Mouse (Mus musculus): Measurements from ENCODE around the gene Pomgnt1. TPM values are rescaled to one million over a fixed set of nuclear protein-coding genes. Genes with fewer than 3 reads are reported as not detected.

The Pomgnt1 gene
- polyA plus RNA-seq (2014; fragmentation: Illumina TruSeq; extraction: RNeasy Lipid Tissue Mini Kit (QIAGEN cat#74804); ENCODE audit: low read depth, low replicate concordance) = 9.1 TPM

GRCm38 (mm10) chr4:116123602-116124519 lies at the start of gene Pomgnt1, which contains the start of gene Rad54l:
Gene Pomgnt1, plus strand, starts transcription at chr4:116123840.
Gene Rad54l, minus strand, starts transcription at chr4:116123690.

GRCm38 (mm10) chr4:116074861-116075620 lies 48.6 kb upstream of the Pomgnt1 start, which contains the start of the genes Uqcrh and Lrrc41:
Gene Uqcrh, minus strand, starts transcription at chr4:116075071.
Gene Lrrc41, plus strand, starts transcription at chr4:116075269.

GRCm38 (mm10) chr4:116151238-116151637 lies 27.6 kb downstream of the Pomgnt1 start, which contains the start of gene Lurap1:
Gene Lurap1, minus strand, starts transcription at chr4:116151338.

GRCm38 (mm10) chr4:116167404-116167803 lies 43.8 kb downstream of the Pomgnt1 start, which contains the start of gene Tspan1:
Gene Tspan1, minus strand, starts transcription at chr4:116167601.

GRCm38 (mm10) chr4:116173072-116173471 lies 49.4 kb downstream of the Pomgnt1 start, which contains the start of the genes 1700042G07Rik and Gm49337:
Gene 1700042G07Rik, plus strand, starts transcription at chr4:116173372.
Gene Gm49337, plus strand, starts transcription at chr4:116173384.

Other genes starting within 250 kb of the Pomgnt1 start
- gene Kncn, start 239.4 kb upstream of the Pomgnt1 start, polyA plus RNA-seq (2014; fragmentation: Illumina TruSeq; extraction: RNeasy Lipid Tissue Mini Kit (QIAGEN cat#74804); ENCODE audit: low read depth, low replicate concordance) = not detected
- not detected for gene 6430628N08Rik, start 233.2 kb upstream of the Pomgnt1 start, polyA plus RNA-seq (2014; fragmentation: Illumina TruSeq; extraction: RNeasy Lipid Tissue Mini Kit (QIAGEN cat#74804); ENCODE audit: low read depth, low replicate concordance)
- gene Dmbx1, start 183.9 kb upstream of the Pomgnt1 start, polyA plus RNA-seq (2014; fragmentation: Illumina TruSeq; extraction: RNeasy Lipid Tissue Mini Kit (QIAGEN cat#74804); ENCODE audit: low read depth, low replicate concordance) = not detected
- 6.9 TPM for gene Faah, start 105.9 kb upstream of the Pomgnt1 start, polyA plus RNA-seq (2014; fragmentation: Illumina TruSeq; extraction: RNeasy Lipid Tissue Mini Kit (QIAGEN cat#74804); ENCODE audit: low read depth, low replicate concordance)
- 13.9 TPM for gene Nsun4, start 70.0 kb upstream of the Pomgnt1 start, polyA plus RNA-seq (2014; fragmentation: Illumina TruSeq; extraction: RNeasy Lipid Tissue Mini Kit (QIAGEN cat#74804); ENCODE audit: low read depth, low replicate concordance)
- 464 TPM for gene Uqcrh, start 48.8 kb upstream of the Pomgnt1 start, polyA plus RNA-seq (2014; fragmentation: Illumina TruSeq; extraction: RNeasy Lipid Tissue Mini Kit (QIAGEN cat#74804); ENCODE audit: low read depth, low replicate concordance)
- gene Lrrc41, start 48.6 kb upstream of the Pomgnt1 start, polyA plus RNA-seq (2014; fragmentation: Illumina TruSeq; extraction: RNeasy Lipid Tissue Mini Kit (QIAGEN cat#74804); ENCODE audit: low read depth, low replicate concordance) = 5.3 TPM
- gene Rad54l, start 150 bp upstream of the Pomgnt1 start, polyA plus RNA-seq (2014; fragmentation: Illumina TruSeq; extraction: RNeasy Lipid Tissue Mini Kit (QIAGEN cat#74804); ENCODE audit: low read depth, low replicate concordance) = 0.36 TPM
- 7.9 TPM for gene Lurap1, start 27.5 kb downstream of the Pomgnt1 start, polyA plus RNA-seq (2014; fragmentation: Illumina TruSeq; extraction: RNeasy Lipid Tissue Mini Kit (QIAGEN cat#74804); ENCODE audit: low read depth, low replicate concordance)
- 75.4 TPM for gene Tspan1, start 43.8 kb downstream of the Pomgnt1 start, polyA plus RNA-seq (2014; fragmentation: Illumina TruSeq; extraction: RNeasy Lipid Tissue Mini Kit (QIAGEN cat#74804); ENCODE audit: low read depth, low replicate concordance)
- gene 1700042G07Rik, start 49.5 kb downstream of the Pomgnt1 start, polyA plus RNA-seq (2014; fragmentation: Illumina TruSeq; extraction: RNeasy Lipid Tissue Mini Kit (QIAGEN cat#74804); ENCODE audit: low read depth, low replicate concordance) = not detected
- not detected for gene Gm49337, start 49.5 kb downstream of the Pomgnt1 start, polyA plus RNA-seq (2014; fragmentation: Illumina TruSeq; extraction: RNeasy Lipid Tissue Mini Kit (QIAGEN cat#74804); ENCODE audit: low read depth, low replicate concordance)
- gene Pik3r3, start 97.8 kb downstream of the Pomgnt1 start, polyA plus RNA-seq (2014; fragmentation: Illumina TruSeq; extraction: RNeasy Lipid Tissue Mini Kit (QIAGEN cat#74804); ENCODE audit: low read depth, low replicate concordance) = 26.2 TPM

Data from kidney, adult 10 weeks (tissue).